Mouse (Mus musculus): ENCODE measurements around the gene Pikfyve. TPM values are rescaled to one million over a fixed set of nuclear protein-coding genes. Genes with fewer than 3 reads are reported as not detected.
A peak's percentile ranks its signal among the peaks of the same experiment; 100 is the strongest.

Gene Pikfyve
- total and polyA plus RNA-seq, 2 experiments from 2014 or later = 10.4 to 30.1 TPM

DNA sequence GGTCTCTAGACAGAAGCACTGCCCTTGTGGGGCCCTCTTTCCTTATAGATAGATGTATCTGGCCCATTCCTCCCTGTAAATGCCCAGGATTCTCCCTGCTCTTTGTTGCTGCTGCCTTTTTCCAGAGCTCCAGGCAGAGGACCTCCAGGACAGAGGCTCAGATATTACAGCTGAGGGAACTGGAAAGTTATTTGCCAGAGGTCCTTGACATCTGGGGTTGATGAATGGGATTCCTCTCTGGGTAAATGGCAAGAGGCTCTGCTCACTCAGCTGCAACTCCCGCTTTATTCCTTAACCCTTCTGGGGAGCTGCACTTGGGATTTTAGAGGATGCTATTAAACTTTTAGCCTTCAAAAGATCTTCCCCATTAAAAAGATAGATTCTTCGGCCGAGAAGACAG is 122.0 kb downstream of the Pikfyve start:
- no peak overlapping the region for H3K9ac ChIP-seq (replicated peaks; ENCODE audit: low read length, poor library complexity, severe bottlenecking)
- no peaks in the 10 kb centered on the region for H3K9me3 ChIP-seq (ENCODE audit: low read length)
- TF ChIP-seq CTCF (IDR thresholded peaks at IDR 0.05) = no peak
- H3K27me3 ChIP-seq (ENCODE audit: insufficient read depth, low read length) = peaks cover 4% of the 10 kb centered on the region; the same call in 1 of the 2 replicates
- peaks cover 5% of the 10 kb centered on the region; the same call in 1 of the 2 replicates for H3K4me1 ChIP-seq (ENCODE audit: insufficient read depth, low read length)
- 80% methylated on average over 3 of the region's 3 CpGs for WGBS
- no peak overlapping the region for H3K27ac ChIP-seq (ENCODE audit: low read depth, low read length)
- H3K4me3 ChIP-seq (ENCODE audit: low read depth, low read length) = no peak overlapping the region
- no peak overlapping the region for H3K4me2 ChIP-seq (ENCODE audit: low read depth, low read length, poor library complexity, severe bottlenecking)
- ATAC-seq (ENCODE audit: low FRiP score) (no peak), DNase-seq (ENCODE audit: low spot score) (no peak)
- H3K36me3 ChIP-seq (ENCODE audit: insufficient read depth, low read length) = no peaks in the 10 kb centered on the region

DNA sequence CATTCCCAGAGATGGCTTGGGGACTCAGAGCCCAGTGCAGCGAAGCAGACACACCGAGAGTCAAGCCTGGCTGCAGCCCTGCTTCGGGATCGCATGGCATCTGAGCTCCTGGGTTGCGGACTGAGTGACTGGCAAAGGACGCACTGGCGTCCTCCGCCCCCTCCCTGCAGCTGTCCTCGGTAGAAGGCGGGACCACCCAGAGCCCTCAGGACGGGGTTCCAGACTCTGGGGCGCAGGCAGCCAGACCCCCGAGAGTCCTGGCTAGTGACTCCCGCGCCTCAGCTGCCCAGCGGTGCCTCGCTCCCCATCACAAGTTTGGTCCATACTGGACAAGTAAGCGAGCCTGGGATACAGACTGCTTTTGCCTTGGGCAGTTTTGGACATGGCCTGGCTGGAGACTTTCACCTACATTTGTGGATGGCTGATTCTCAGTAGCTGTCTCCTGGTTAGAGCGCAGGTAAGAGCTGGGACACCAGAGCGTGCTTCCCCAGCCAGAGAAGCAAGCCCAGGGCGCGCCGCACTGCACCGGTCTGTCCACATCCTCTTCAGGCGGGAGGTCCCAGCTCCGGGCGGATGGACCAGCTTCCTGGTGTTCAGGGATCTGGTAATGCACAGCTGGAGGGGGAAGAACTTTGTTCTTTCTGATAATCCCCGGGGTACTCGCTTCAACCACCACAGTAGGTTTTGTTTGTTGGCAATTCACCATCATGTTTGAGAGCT is 124.9 kb downstream of the Pikfyve start:
- Histone ChIP-seq H3K36me3 (ENCODE audit: insufficient read depth, low read length) (no peaks in the 10 kb centered on the region), H3K4me3 (ENCODE audit: low read depth, low read length) (peak overlapping the region; percentile 44), H3K9me3 (ENCODE audit: low read length) (no peaks in the 10 kb centered on the region), H3K9ac (replicated peaks; ENCODE audit: low read length, poor library complexity, severe bottlenecking) (peak overlapping the region; percentile 36), H3K27ac (ENCODE audit: low read depth, low read length) (no peak overlapping the region), H3K4me2 (ENCODE audit: low read depth, low read length, poor library complexity, severe bottlenecking) (peak overlapping the region; percentile 74), H3K4me1 (ENCODE audit: insufficient read depth, low read length) (peaks cover 5% of the 10 kb centered on the region; the same call in 1 of the 2 replicates), H3K27me3 (ENCODE audit: insufficient read depth, low read length) (peaks cover 4% of the 10 kb centered on the region; the same call in 1 of the 2 replicates)
- DNase-seq (ENCODE audit: low spot score) (no peak), ATAC-seq (ENCODE audit: low FRiP score) (peak; percentile 58; the same call in 1 of the 2 replicates)
- TF ChIP-seq CTCF (IDR thresholded peaks at IDR 0.05) = no peak
- 1% methylated on average over 29 of the region's 29 CpGs for WGBS

DNA sequence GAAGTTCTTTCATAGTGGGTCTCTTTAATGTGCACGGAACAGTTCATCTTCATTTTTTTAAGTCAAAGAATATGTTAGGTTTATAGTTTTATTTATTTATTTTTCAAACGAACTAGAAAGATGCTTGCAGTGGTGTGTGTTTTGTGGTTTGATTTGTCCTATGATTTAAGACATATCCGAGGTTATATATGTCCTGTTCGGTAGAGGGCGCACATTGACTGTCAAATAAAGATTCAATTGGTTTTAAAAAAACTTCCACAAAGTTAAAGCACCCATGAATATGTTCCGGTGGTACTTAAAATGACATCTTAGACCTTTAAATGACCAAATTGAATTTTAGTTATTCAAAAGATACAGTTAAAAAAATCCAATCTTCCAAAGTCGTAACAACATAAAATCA is 125.6 kb downstream of the Pikfyve start:
- H3K36me3 ChIP-seq (ENCODE audit: insufficient read depth, low read length) = no peaks in the 10 kb centered on the region
- WGBS = 9% methylated on average over 7 of the region's 7 CpGs
- no peak for ATAC-seq (ENCODE audit: low FRiP score)
- peak overlapping the region; percentile 44 for H3K4me3 ChIP-seq (ENCODE audit: low read depth, low read length)
- no peak overlapping the region for H3K27ac ChIP-seq (ENCODE audit: low read depth, low read length)
- H3K27me3 ChIP-seq (ENCODE audit: insufficient read depth, low read length) = peaks cover 4% of the 10 kb centered on the region; the same call in 1 of the 2 replicates
- H3K9me3 ChIP-seq (ENCODE audit: low read length) = no peaks in the 10 kb centered on the region
- TF ChIP-seq CTCF (IDR thresholded peaks at IDR 0.05) = peak; percentile 80
- peak overlapping the region; percentile 74 for H3K4me2 ChIP-seq (ENCODE audit: low read depth, low read length, poor library complexity, severe bottlenecking)
- H3K9ac ChIP-seq (replicated peaks; ENCODE audit: low read length, poor library complexity, severe bottlenecking) = 0 out of 2 replicates have a peak overlapping the region, but pooled peaks have one; percentile 36
- DNase-seq (ENCODE audit: low spot score) = peak; percentile 85
- H3K4me1 ChIP-seq (ENCODE audit: insufficient read depth, low read length) = peaks cover 5% of the 10 kb centered on the region; the same call in 1 of the 2 replicates

DNA sequence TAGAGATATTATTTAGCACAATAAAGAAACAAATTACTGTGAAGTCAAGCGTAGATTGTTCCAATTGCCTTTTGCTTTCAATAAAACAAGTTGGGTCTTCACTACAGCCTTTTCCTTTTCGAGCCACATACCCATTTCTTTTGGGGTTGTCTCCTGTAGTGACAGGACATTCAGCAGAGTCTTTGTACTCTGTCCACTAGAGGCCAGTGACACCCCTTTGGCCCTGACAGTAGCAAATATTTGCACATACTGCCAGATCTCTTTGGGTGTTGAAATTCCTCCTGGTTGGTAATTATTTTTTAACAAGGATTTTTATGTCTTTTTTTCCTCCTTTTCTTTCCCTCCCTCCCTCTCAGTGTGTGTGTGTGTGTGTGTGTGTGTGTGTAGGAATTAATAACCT is 126.4 kb downstream of the Pikfyve start:
- Histone ChIP-seq H3K27me3 (ENCODE audit: insufficient read depth, low read length) (peaks cover 4% of the 10 kb centered on the region; the same call in 1 of the 2 replicates), H3K36me3 (ENCODE audit: insufficient read depth, low read length) (no peaks in the 10 kb centered on the region), H3K4me1 (ENCODE audit: insufficient read depth, low read length) (peaks cover 5% of the 10 kb centered on the region; the same call in 1 of the 2 replicates), H3K4me2 (ENCODE audit: low read depth, low read length, poor library complexity, severe bottlenecking) (no peak overlapping the region), H3K9me3 (ENCODE audit: low read length) (no peaks in the 10 kb centered on the region), H3K9ac (replicated peaks; ENCODE audit: low read length, poor library complexity, severe bottlenecking) (no peak overlapping the region), H3K4me3 (ENCODE audit: low read depth, low read length) (no peak overlapping the region), H3K27ac (ENCODE audit: low read depth, low read length) (no peak overlapping the region)
- 46% methylated on average over 2 of the region's 2 CpGs for WGBS
- ATAC-seq (ENCODE audit: low FRiP score) (no peak), DNase-seq (ENCODE audit: low spot score) (peak; percentile 28)
- TF ChIP-seq CTCF (IDR thresholded peaks at IDR 0.05) = peak; percentile 56

DNA sequence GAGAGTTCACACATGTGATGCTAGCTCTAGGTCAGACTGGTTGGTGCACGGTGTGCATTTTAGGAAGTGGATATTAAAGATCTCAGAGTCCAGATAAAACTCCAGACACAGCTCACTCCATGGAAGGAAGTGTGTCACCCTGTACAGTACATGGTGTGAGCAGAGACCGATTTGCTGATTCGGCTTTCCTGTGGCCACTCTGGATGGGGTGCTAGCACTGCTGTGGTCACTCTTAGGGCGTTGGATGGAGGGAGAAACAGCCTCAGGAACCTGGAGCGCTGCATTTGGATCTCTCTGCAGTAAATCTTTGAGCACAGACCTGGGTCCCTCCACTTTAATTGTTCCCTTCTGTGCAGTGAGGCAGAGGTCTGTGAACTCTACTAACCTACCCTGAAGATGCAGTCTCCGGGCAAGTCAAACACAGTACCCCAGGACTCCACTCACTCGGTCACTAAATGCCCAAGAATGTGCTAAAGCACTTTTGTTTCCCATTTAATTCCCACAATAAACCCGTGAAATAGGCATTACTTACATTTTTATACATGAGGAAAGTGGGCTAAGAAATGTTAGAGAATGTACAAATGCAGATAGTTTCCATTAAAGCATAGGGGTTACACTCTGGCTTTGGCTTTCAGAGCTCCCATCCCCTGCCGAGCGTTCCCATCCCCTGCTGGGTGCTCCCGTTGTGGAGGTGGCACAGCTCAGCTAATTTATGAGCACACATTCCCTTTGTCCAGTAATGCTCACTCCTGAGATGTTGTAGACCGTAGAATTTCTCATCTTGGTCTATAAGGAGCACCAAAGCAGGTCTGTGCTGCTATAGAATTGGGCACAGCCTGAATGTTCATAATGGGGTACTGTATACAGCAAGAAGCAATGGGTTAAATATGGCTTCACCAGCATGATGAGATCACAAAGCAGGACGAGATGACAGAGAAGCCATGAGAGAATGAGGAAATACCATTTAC is 127.9 kb downstream of the Pikfyve start:
- no peak overlapping the region for H3K4me3 ChIP-seq (ENCODE audit: low read depth, low read length)
- peak; percentile 27; the same call in 1 of the 2 replicates for ATAC-seq (ENCODE audit: low FRiP score)

More for the DNA sequence above, 127.9 kb downstream of the Pikfyve start:
- Histone ChIP-seq H3K9me3 (ENCODE audit: low read length) (no peaks in the 10 kb centered on the region), H3K4me1 (ENCODE audit: insufficient read depth, low read length) (peaks cover 5% of the 10 kb centered on the region; the same call in 1 of the 2 replicates), H3K27ac (ENCODE audit: low read depth, low read length) (no peak overlapping the region), H3K27me3 (ENCODE audit: insufficient read depth, low read length) (peaks cover 4% of the 10 kb centered on the region; the same call in 1 of the 2 replicates), H3K9ac (replicated peaks; ENCODE audit: low read length, poor library complexity, severe bottlenecking) (no peak overlapping the region), H3K4me2 (ENCODE audit: low read depth, low read length, poor library complexity, severe bottlenecking) (no peak overlapping the region), H3K36me3 (ENCODE audit: insufficient read depth, low read length) (no peaks in the 10 kb centered on the region)
- no peak for DNase-seq (ENCODE audit: low spot score)
- no peak for TF ChIP-seq CTCF (IDR thresholded peaks at IDR 0.05)
- 53% methylated on average over 13 of the region's 13 CpGs for WGBS
